Mouse (Mus musculus) inflammation-experienced regulatory T-cells, adult 6 months (primary cell): Measurements from ENCODE around the gene Rdh5. TPM values are rescaled to one million over a fixed set of nuclear protein-coding genes. Genes with fewer than 3 reads are reported as not detected.

Source experiments
- polyA plus RNA-seq, 3 experiments: library from polyadenylated mRNA; unstranded; fragments of 100-300 nt; shearing (Covaris generic); gene quantifications; one replicate each; pipeline ENCODE4 v1.2.1; 2017

Rdh5 gene
- polyA plus RNA-seq, 3 experiments from 2014 or later, result 5.1 to 12.9 (median 11.9) TPM

Other genes starting within 250 kb of the Rdh5 start
- gene Suox, start 248.8 kb downstream of the Rdh5 start, polyA plus RNA-seq, result 10 to 100 TPM; 17.0 to 29.7 (median 24.3) TPM
- gene Rab5b, start 226.6 kb downstream of the Rdh5 start, polyA plus RNA-seq, result 10 to 100 TPM; 44.3 to 69.5 (median 63.9) TPM
- 1 to 10 TPM; 4.2 to 5.4 (median 4.3) TPM for gene Pmel, start 218.7 kb downstream of the Rdh5 start, polyA plus RNA-seq
- 10 to 100 TPM; 16.8 to 38.3 (median 19.9) TPM for gene Cdk2, start 217.9 kb downstream of the Rdh5 start, polyA plus RNA-seq
- gene Dgka, start 178.0 kb downstream of the Rdh5 start, polyA plus RNA-seq, result 100 to 1,000 TPM; 184 to 337 (median 319) TPM
- 10 to 100 TPM; 64.5 to 69.6 (median 66.4) TPM for gene Pym1, start 175.0 kb downstream of the Rdh5 start, polyA plus RNA-seq
- under 1 TPM; 0.21 to 0.68 (median 0.22) TPM for gene Mmp19, start 132.0 kb downstream of the Rdh5 start, polyA plus RNA-seq
- 10 to 100 TPM; 74.6 to 77.3 (median 75.8) TPM for gene Dnajc14, start 118.8 kb downstream of the Rdh5 start, polyA plus RNA-seq
- gene Tmem198b, start 118.5 kb downstream of the Rdh5 start, polyA plus RNA-seq, result 1 to 10 TPM; 3.9 to 5.3 (median 5.3) TPM
- gene Sarnp, start 105.6 kb downstream of the Rdh5 start, polyA plus RNA-seq, result 100 to 1,000 TPM; 195 to 238 (median 227) TPM
- 10 to 100 TPM; 65.5 to 78.4 (median 71.5) TPM for gene Ormdl2, start 101.2 kb downstream of the Rdh5 start, polyA plus RNA-seq
- gene Gdf11, start 31.2 kb downstream of the Rdh5 start, polyA plus RNA-seq, result 1 to 10 TPM; 6.0 to 7.7 (median 7.3) TPM
- gene Cd63, start 21.9 kb downstream of the Rdh5 start, polyA plus RNA-seq, result 1 to 10 TPM in 1 of 3 experiments, under 1 TPM in 1, not detected in 1; 0.58 to 2.0 TPM
- gene Bloc1s1, start 1.1 kb upstream of the Rdh5 start, polyA plus RNA-seq, result 100 to 1,000 TPM; 196 to 255 (median 212) TPM
- 1 to 10 TPM; 3.6 to 5.1 (median 4.8) TPM for gene Itga7, start 10.9 kb upstream of the Rdh5 start, polyA plus RNA-seq
- gene Mettl7b, start 38.1 kb upstream of the Rdh5 start, polyA plus RNA-seq, result not detected
- not detected for gene Olfr9, start 66.5 kb upstream of the Rdh5 start, polyA plus RNA-seq
- not detected for gene Olfr763, start 87.9 kb upstream of the Rdh5 start, polyA plus RNA-seq
- not detected for gene Olfr764-ps1, start 117.0 kb upstream of the Rdh5 start, polyA plus RNA-seq
- not detected for gene Olfr765, start 127.1 kb upstream of the Rdh5 start, polyA plus RNA-seq
- gene Olfr766-ps1, start 146.1 kb upstream of the Rdh5 start, polyA plus RNA-seq, result not detected
- under 1 TPM in 2 of 3 experiments, not detected in 1; 0.10 to 0.16 TPM for gene Olfr767, start 160.0 kb upstream of the Rdh5 start, polyA plus RNA-seq
- gene Olfr768, start 176.5 kb upstream of the Rdh5 start, polyA plus RNA-seq, result not detected
- gene Olfr769, start 195.0 kb upstream of the Rdh5 start, polyA plus RNA-seq, result not detected
- gene Olfr770, start 216.1 kb upstream of the Rdh5 start, polyA plus RNA-seq, result not detected
- gene Olfr771, start 241.9 kb upstream of the Rdh5 start, polyA plus RNA-seq, result not detected